Mouse (Mus musculus) intestine, postnatal 0 days (tissue): ENCODE data around the gene Isca2. TPM values are rescaled to one million over a fixed set of nuclear protein-coding genes. Genes with fewer than 3 reads are reported as not detected.
A peak's percentile ranks its signal among the peaks of the same experiment; 100 is the strongest.

Source experiments
- ATAC-seq: fragments of 200-750 bp; cut with Nextera tagmentation; 2 replicates; pipeline ENCODE4 v1.8.0; 2017; ENCODE audit warnings: mild to moderate bottlenecking, moderate TSS enrichment, moderate library complexity
- H3K27ac ChIP-seq: fragments of 300-500 bp; sonication (generic); 2 replicates; pipeline ENCODE4 v1.5.1; 2014; ENCODE audit warnings: mild to moderate bottlenecking, low read depth, low read length, moderate library complexity
- H3K27me3 ChIP-seq: fragments of 300-500 bp; sonication (generic); replicated peaks from 2 replicates; pipeline ENCODE4 v1.6.1; 2014; ENCODE audit warnings: low read length, mixed read lengths; ENCODE audit not compliant: control insufficient read depth, insufficient read depth
- H3K36me3 ChIP-seq: fragments of 300-500 bp; sonication (generic); 2 replicates; pipeline ENCODE4 v1.6.1; 2014; ENCODE audit warnings: mild to moderate bottlenecking, moderate library complexity; ENCODE audit not compliant: control insufficient read depth, insufficient read depth
- H3K4me1 ChIP-seq: fragments of 300-500 bp; sonication (generic); replicated peaks from 2 replicates; pipeline ENCODE4 v1.6.1; 2014; ENCODE audit warnings: antibody characterized with exemption, low read length, mixed read lengths; ENCODE audit not compliant: control insufficient read depth, insufficient read depth
- H3K4me2 ChIP-seq: fragments of 300-500 bp; sonication (generic); replicated peaks from 2 replicates; pipeline ENCODE4 v1.6.1; 2014; ENCODE audit warnings: low read depth, mild to moderate bottlenecking, moderate library complexity
- H3K4me3 ChIP-seq: fragments of 300-500 bp; sonication (generic); 2 replicates; pipeline ENCODE4 v1.5.1; 2014; ENCODE audit warnings: low read depth, low read length
- H3K9ac ChIP-seq: fragments of 300-500 bp; sonication (generic); 2 replicates; pipeline ENCODE4 v1.6.1; 2014; ENCODE audit warnings: mild to moderate bottlenecking, low read depth, low read length
- H3K9me3 ChIP-seq: fragments of 300-500 bp; sonication (generic); 2 replicates; pipeline ENCODE4 v1.6.1; 2016; ENCODE audit warnings: mixed run types; ENCODE audit not compliant: control insufficient read depth
- CTCF ChIP-seq: sonication (generic); IDR thresholded peaks from 2 replicates; pipeline ENCODE4 v1.5.1; 2016; ENCODE audit warnings: low read depth, mild to moderate bottlenecking, control low read depth, antibody characterized with exemption, moderate library complexity
- WGBS: fragments of 180-500 bp; shearing (Covaris S2); extraction: QIAGEN DNeasy Blood & Tissue Kit; methylation state at CpG from one replicate; pipeline ENCODE4 v1.1.7; 2014; 5-methylcytosine and 5-hydroxymethylcytosine counted together
- polyA plus RNA-seq: library from polyadenylated mRNA; unstranded; fragments of >200 nt; fragmentation: Nextera tagmentation; extraction: Ambion mirVana; gene quantifications from 2 replicates; pipeline ENCODE4 v1.2.1, GENCODE M21; 2015

Isca2 gene
- polyA plus RNA-seq, 1 experiment from 2014 or later = 119 TPM

DNA sequence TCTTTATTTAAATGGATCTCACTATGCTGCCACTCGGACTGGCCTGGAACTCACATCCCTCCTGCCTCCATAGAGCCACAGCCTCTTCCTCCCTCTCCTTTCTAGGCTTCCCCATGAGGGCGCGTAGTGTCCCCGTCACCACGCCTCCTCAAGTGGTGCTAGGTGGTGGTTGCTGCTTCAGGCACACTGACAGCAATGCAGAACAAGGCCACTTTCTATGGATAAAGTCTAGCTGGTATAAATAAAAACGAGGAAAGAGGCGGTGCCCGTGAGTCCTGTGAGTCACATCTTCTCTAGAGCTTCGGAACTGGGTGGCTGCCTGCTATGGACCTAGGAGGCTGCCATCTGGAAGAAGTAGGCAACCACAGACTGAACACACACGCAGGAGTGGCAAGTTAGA is 17.0 kb upstream of the Isca2 start:
- no peak for ATAC-seq
- no peak overlapping the region for H3K4me3 ChIP-seq
- WGBS = 89% methylated on average over 10 of the region's 10 CpGs
- no peaks in the 10 kb centered on the region for H3K27me3 ChIP-seq
- no peak overlapping the region for H3K9ac ChIP-seq
- TF ChIP-seq CTCF = no peak
- no peaks in the 10 kb centered on the region for H3K4me1 ChIP-seq
- no peaks in the 10 kb centered on the region for H3K9me3 ChIP-seq
- H3K27ac ChIP-seq = no peak overlapping the region
- peaks cover 51% of the 10 kb centered on the region for H3K36me3 ChIP-seq
- H3K4me2 ChIP-seq = no peak overlapping the region

DNA sequence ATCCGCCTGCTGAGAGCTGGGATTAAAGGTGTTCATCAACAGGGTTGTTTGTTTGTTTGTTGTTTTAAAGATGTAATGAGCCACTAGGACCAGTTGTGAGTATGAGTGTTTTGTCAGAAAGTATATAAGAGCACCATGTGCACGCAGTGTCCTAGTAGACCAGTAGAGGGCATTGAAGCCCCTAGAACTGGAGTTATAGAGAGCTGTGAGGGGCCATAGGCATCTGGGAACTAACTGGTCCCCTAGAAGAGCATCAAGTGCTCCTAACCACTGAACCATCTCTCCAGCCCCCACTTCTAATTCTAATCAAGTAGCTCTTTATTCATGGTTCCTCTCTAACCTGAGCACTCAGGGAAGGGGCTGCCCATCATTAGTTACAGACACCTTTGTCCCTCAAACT is 14.0 kb upstream of the Isca2 start:
- no peaks in the 10 kb centered on the region for H3K9me3 ChIP-seq

DNA sequence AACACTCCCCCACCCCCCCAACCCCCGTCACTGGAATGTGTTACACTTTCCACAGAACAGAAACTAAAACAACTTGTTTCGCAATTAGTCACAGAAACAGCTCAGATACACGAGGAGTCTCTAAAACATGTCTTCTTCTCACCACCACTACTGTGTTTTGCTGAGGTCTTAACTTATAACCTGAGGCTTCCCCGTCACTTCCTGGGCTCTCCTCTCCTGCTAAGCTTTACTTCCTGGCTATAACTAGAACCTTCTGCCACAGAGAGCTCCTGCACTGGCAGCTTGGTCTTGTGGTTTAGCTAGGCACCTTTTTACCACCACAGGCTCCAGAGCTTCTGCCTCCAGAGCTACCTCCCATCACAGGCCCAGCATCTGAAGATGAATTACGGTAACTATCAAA is 10.5 kb upstream of the Isca2 start:
- Histone ChIP-seq H3K9me3 (no peaks in the 10 kb centered on the region), H3K4me2 (no peak overlapping the region), H3K4me3 (no peak overlapping the region), H3K27ac (no peak overlapping the region), H3K4me1 (no peaks in the 10 kb centered on the region), H3K27me3 (no peaks in the 10 kb centered on the region), H3K36me3 (peaks cover 58% of the 10 kb centered on the region), H3K9ac (no peak overlapping the region)
- WGBS = 63% methylated on average over 5 of the region's 5 CpGs
- TF ChIP-seq CTCF = no peak
- no peak for ATAC-seq

More for the DNA sequence above, 14.0 kb upstream of the Isca2 start:
- TF ChIP-seq CTCF = peak; percentile 66
- Histone ChIP-seq H3K4me1 (no peaks in the 10 kb centered on the region), H3K4me3 (no peak overlapping the region), H3K27me3 (no peaks in the 10 kb centered on the region), H3K4me2 (no peak overlapping the region), H3K27ac (no peak overlapping the region), H3K36me3 (peaks cover 63% of the 10 kb centered on the region), H3K9ac (no peak overlapping the region)
- no peak for ATAC-seq
- WGBS = 82% methylated on average over 2 of the region's 2 CpGs

- WGBS = 83% methylated on average over 13 of the region's 13 CpGs
- Histone ChIP-seq H3K9ac (no peak overlapping the region), H3K4me3 (no peak overlapping the region), H3K9me3 (no peaks in the 10 kb centered on the region), H3K36me3 (peaks cover 51% of the 10 kb centered on the region), H3K27me3 (no peaks in the 10 kb centered on the region), H3K27ac (no peak overlapping the region), H3K4me1 (no peaks in the 10 kb centered on the region), H3K4me2 (no peak overlapping the region)
- TF ChIP-seq CTCF = no peak
- ATAC-seq = no peak
Measured at GRCm38 (mm10) chr12:84763577-84764218, 9.4 kb upstream of the Isca2 start.

GRCm38 (mm10) chr12:84764756-84765155 is 8.3 kb upstream of the Isca2 start:
- Histone ChIP-seq H3K4me2 (no peak overlapping the region), H3K4me1 (no peaks in the 10 kb centered on the region), H3K4me3 (no peak overlapping the region), H3K9ac (no peak overlapping the region), H3K36me3 (peaks cover 46% of the 10 kb centered on the region), H3K27ac (no peak overlapping the region), H3K9me3 (no peaks in the 10 kb centered on the region), H3K27me3 (no peaks in the 10 kb centered on the region)
- ATAC-seq = no peak
- 89% methylated on average over 7 of the region's 7 CpGs for WGBS
- TF ChIP-seq CTCF = no peak

GRCm38 (mm10) chr12:84765506-84765905 is 7.5 kb upstream of the Isca2 start:
- peak; percentile 21; the same call in 1 of the 2 replicates for ATAC-seq
- Histone ChIP-seq H3K9ac (no peak overlapping the region), H3K36me3 (peaks cover 45% of the 10 kb centered on the region), H3K4me3 (no peak overlapping the region), H3K4me2 (0 out of 2 replicates have a peak overlapping the region, but pooled peaks have one; percentile 21), H3K4me1 (no peaks in the 10 kb centered on the region), H3K9me3 (no peaks in the 10 kb centered on the region), H3K27me3 (no peaks in the 10 kb centered on the region), H3K27ac (peak overlapping the region; percentile 28; the same call in 1 of the 2 replicates)
- WGBS = 72% methylated on average over 15 of the region's 15 CpGs
- TF ChIP-seq CTCF = no peak
